Mouse (Mus musculus) megakaryocyte, embryonic 14.5 days (primary cell): Measurements from ENCODE around the gene Rasa4.

Experiments used
- FLI1 ChIP-seq: IDR thresholded peaks from 2 replicates; pipeline ENCODE4 v1.6.1; 2012; ENCODE audit warnings: low read length, inconsistent platforms, mixed read lengths
- GATA1 ChIP-seq: IDR thresholded peaks from 3 replicates; pipeline ENCODE4 v1.6.1; 2012; ENCODE audit warnings: mixed read lengths, low read length, inconsistent platforms, borderline replicate concordance

DNA sequence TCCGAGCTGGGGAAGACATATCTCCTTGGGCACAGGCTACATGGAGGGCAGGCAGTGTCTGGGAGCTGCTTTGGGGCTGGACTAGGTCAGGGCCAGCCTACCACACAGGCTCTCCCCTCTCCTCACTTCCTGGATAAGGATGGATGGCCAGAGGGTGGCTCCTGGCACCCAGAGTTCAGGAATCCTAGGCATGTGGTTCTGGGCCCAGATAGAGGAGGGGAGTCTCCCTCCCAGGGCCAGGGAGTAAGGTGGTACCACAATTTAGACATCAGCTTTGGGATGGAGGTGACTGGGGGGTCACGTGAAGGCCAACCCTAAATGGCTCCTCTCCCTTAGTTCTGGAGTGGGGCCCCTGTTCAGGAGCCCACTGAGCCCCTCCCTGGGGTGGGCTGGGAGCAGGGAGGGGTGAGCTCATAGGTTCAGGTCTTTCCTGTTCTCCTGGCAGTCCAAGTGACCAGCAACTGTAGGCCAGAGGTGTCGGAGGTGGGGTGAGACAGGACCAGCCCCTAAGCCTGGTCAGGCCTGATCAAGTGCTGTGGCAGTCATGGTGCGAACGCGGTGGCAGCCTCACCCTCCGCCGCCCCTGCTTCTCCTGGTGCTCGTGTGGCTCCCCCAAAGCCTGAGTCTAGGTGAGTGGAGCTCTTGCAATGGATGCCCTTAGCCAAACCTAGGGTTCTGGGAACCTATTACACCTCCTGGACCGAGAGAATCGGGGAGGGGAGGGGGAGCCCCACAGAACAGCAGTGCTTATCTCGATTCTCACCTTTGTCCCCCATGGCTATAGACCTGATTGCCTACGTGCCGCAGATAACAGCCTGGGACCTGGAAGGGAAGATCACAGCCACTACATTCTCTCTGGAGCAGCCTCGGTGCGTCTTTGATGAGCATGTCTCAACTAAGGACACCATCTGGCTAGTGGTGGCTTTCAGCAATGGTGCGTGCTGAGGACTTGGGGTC is 45.2 kb upstream of the Rasa4 start, which contains the start of gene Upk3b:
- TF ChIP-seq GATA1 (no peak), FLI1 (no peak)
